Mouse (Mus musculus) macrophage (primary cell): Measurements from ENCODE around the gene Kdm8. TPM values are rescaled to one million over a fixed set of nuclear protein-coding genes. Genes with fewer than 3 reads are reported as not detected.
"Not testable (repeated sequence)": the region's sequence is repeated elsewhere in the genome, so short reads cannot be mapped to it uniquely, and the experiment has no call there.

Source experiments
- H3K27ac ChIP-seq: fragments of 350-480 bp; formaldehyde crosslinking; 2 replicates; pipeline ENCODE4 v1.9.0; 2021
- H3K36me3 ChIP-seq: fragments of 350-480 bp; formaldehyde crosslinking; 2 replicates; pipeline ENCODE4 v1.9.0; 2021; ENCODE audit errors: inconsistent target
- H3K4me3 ChIP-seq: fragments of 350-480 bp; formaldehyde crosslinking; 2 replicates; pipeline ENCODE4 v1.9.0; 2021; ENCODE audit errors: inconsistent target
- H3K79me2 ChIP-seq: fragments of 350-480 bp; formaldehyde crosslinking; 2 replicates; pipeline ENCODE4 v1.9.0; 2021; ENCODE audit errors: inconsistent target
- WGBS: methylation state at CpG from one replicate; pipeline ENCODE4 v1.1.7; 2026; ENCODE audit warnings: inconsistent platforms; ENCODE audit not compliant: missing documents; 5-methylcytosine and 5-hydroxymethylcytosine counted together
- polyA plus RNA-seq: library from polyadenylated mRNA; stranded (reverse); fragments of 250-400 nt; gene quantifications from 3 replicates; pipeline ENCODE4 v1.2.4, GENCODE M21; 2018; ENCODE audit warnings: inconsistent platforms
- total RNA-seq, 78 experiments: library from RNA; depleted of rRNA; stranded (reverse); fragments of 250-400 nt; gene quantifications; 1 replicate in 9 of 78; 2 replicates in 24 of 78; 3 replicates in 43 of 78; 4 replicates in 2 of 78; pipeline ENCODE4 v1.2.4; 2018; ENCODE audit warnings: inconsistent platforms in 56 of 78

Kdm8 gene
- total RNA-seq (2018; cell fraction: chromatin; rRNA removed) = 1 to 10 TPM in 19 of 26 experiments, under 1 TPM in 3, not detected in 4; 0.46 to 5.7 (median 2.9) TPM
- 1 to 10 TPM in 22 of 26 experiments, under 1 TPM in 4; 0.38 to 2.0 (median 1.6) TPM for total RNA-seq (2018; cell fraction: cytosol; rRNA removed)
- 1 to 10 TPM in 18 of 26 experiments, under 1 TPM in 6, not detected in 2; 0.52 to 5.3 (median 1.9) TPM for total RNA-seq (2018; cell fraction: nucleus; rRNA removed)
- polyA plus RNA-seq = 1.1 to 2.6 TPM (median 1.9 TPM) in 3 replicates

DNA sequence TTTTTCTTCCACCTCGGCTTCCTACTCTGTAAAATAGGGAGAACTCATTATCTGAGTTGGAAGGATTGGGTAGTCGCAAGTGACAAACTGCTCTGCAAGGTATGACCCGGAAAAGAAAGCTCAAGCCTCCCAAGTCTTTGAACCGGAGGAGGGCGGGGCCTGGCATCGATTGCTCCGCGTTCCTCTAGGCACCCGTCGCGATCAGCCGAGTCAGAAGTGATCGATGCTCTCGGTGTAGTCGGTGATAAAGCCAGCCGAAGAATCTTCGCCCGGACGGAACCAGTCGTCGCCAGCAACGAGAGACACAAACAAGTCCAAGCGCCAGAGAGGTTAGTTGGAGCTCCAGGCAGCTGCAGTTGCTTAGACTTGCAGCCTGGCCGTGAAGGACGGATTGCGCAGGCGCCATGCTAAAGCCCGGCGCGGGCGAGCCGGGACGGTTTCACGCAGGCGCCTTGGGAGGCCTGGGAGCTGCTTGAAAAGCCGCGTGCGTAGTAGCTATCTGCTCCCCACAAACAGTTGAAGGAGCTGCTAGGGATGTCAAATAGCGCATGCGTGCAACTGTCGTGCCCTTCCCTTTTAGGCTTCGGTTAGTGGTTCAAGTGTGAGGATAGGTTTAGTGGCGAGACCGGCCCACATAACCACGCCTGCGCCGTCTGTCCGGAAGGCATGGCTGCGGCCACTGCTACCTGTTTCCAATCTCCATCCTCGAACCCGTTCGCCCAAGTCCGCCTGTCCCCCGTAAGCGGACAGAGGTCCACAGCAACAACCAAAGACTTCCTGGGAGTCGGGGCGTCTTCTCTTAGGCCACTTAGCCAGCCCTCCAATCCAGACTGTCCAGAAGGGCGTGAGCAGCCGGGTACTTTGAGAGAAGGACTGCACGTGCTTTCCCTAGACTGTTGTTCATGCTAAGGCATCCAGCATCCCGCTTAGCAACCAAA is at the start of gene Kdm8:
Gene Kdm8, plus strand, starts transcription at position 213 of the 938 bp plus-strand sequence.
- H3K36me3 ChIP-seq = no peaks in the 10 kb centered on the region
- peaks cover 6% of the 10 kb centered on the region; the same call in 1 of the 2 replicates for H3K79me2 ChIP-seq
- 2% methylated on average over 58 of the region's 61 CpGs for WGBS

GRCm38 (mm10) chr7:125398116-125398515 is 46.4 kb upstream of the Kdm8 start:
- 84% methylated on average over 8 of the region's 8 CpGs for WGBS
- Histone ChIP-seq H3K27ac (no peak overlapping the region), H3K4me3 (no peak overlapping the region), H3K36me3 (no peaks in the 10 kb centered on the region), H3K79me2 (no peaks in the 10 kb centered on the region)

More for the DNA sequence above, at the start of gene Kdm8:
- Histone ChIP-seq H3K4me3 (peak within 1 kb of the TSS; percentile 81), H3K27ac (peak within 1 kb of the TSS; percentile 90)

DNA sequence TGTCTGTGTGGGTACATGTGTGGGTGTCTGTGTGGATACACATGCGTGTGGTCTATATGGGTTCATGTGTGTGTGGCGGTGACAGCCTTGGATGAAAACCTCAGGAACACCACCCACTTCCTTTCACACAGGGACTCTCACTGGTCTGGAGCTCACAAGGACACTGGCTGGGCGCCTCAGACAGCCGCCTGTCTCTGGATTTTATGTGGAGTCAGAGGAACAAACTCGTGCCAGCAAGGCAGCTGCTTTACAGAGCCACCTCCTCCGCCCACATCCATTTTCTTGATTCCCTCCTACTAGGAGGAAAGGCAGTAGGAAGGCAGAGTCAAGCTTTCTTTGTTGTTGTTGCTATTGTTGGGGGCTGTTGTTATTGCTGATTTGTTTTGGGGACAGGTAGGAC is 45.8 kb upstream of the Kdm8 start:
- H3K36me3 ChIP-seq = no peaks in the 10 kb centered on the region
- WGBS = 74% methylated on average over 6 of the region's 6 CpGs
- H3K4me3 ChIP-seq = no peak overlapping the region
- no peak overlapping the region for H3K27ac ChIP-seq
- H3K79me2 ChIP-seq = no peaks in the 10 kb centered on the region

GRCm38 (mm10) chr7:125407136-125407535 is 37.3 kb upstream of the Kdm8 start:
- H3K36me3 ChIP-seq = no peaks in the 10 kb centered on the region
- WGBS = 86% methylated on average over 6 of the region's 6 CpGs
- no peak overlapping the region for H3K4me3 ChIP-seq
- H3K27ac ChIP-seq = no peak overlapping the region
- H3K79me2 ChIP-seq = no peaks in the 10 kb centered on the region

- Histone ChIP-seq H3K36me3 (no peaks in the 10 kb centered on the region), H3K4me3 (no peak overlapping the region), H3K79me2 (no peaks in the 10 kb centered on the region), H3K27ac (no peak overlapping the region)
- 100% methylated on average over 1 of the region's 1 CpGs for WGBS
Measured at GRCm38 (mm10) chr7:125415087-125415486, 29.4 kb upstream of the Kdm8 start.

- H3K79me2 ChIP-seq = no peaks in the 10 kb centered on the region
- H3K27ac ChIP-seq = no peak overlapping the region
- H3K36me3 ChIP-seq = no peaks in the 10 kb centered on the region
- 94% methylated on average over 3 of the region's 4 CpGs for WGBS
- no peak overlapping the region for H3K4me3 ChIP-seq
Measured at GRCm38 (mm10) chr7:125415776-125416175, 28.7 kb upstream of the Kdm8 start.

- Histone ChIP-seq H3K4me3 (no peak overlapping the region), H3K79me2 (no peaks in the 10 kb centered on the region), H3K27ac (no peak overlapping the region), H3K36me3 (no peaks in the 10 kb centered on the region)
- 37% methylated on average over 5 of the region's 5 CpGs for WGBS
Measured at GRCm38 (mm10) chr7:125416762-125417161, 27.7 kb upstream of the Kdm8 start.

DNA sequence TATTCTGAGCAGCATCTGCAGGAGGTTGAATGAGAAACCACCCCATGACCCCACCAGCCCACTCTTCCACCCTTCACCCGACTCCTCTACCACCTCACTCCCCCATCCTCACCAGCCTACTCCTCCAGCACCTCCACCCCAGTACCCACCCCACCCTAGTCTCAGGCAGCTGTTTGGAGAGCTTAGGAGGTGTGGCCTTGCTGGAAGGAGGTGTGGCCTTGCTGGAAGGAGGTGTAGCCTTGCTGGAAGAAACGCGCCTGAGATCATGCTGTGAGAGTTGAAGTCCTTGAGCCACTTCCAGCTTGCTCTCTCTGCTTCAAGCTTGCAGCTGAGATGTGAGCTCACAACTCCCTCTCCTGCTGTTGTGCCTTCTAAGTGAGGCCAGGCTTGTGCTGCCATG is 26.1 kb upstream of the Kdm8 start:
- Histone ChIP-seq H3K79me2 (no peaks in the 10 kb centered on the region), H3K27ac (no peak overlapping the region), H3K36me3 (no peaks in the 10 kb centered on the region), H3K4me3 (no peak overlapping the region)
- 69% methylated on average over 3 of the region's 3 CpGs for WGBS

- H3K27ac ChIP-seq = no peak overlapping the region
Measured at GRCm38 (mm10) chr7:125420190-125420589, 24.3 kb upstream of the Kdm8 start.

GRCm38 (mm10) chr7:125421911-125422310 is 22.6 kb upstream of the Kdm8 start:
- WGBS = 100% methylated on average over 1 of the region's 2 CpGs
- H3K4me3 ChIP-seq = no peak overlapping the region
- H3K79me2 ChIP-seq = no peaks in the 10 kb centered on the region
- no peaks in the 10 kb centered on the region for H3K36me3 ChIP-seq
- H3K27ac ChIP-seq = no peak overlapping the region

More at GRCm38 (mm10) chr7:125420190-125420589, 24.3 kb upstream of the Kdm8 start:
- no peaks in the 10 kb centered on the region for H3K36me3 ChIP-seq
- 73% methylated on average over 2 of the region's 2 CpGs for WGBS
- H3K4me3 ChIP-seq = no peak overlapping the region
- no peaks in the 10 kb centered on the region for H3K79me2 ChIP-seq

- Histone ChIP-seq H3K27ac (no peak overlapping the region), H3K36me3 (no peaks in the 10 kb centered on the region), H3K4me3 (no peak overlapping the region), H3K79me2 (no peaks in the 10 kb centered on the region)
- WGBS = 29% methylated on average over 3 of the region's 3 CpGs
Measured at GRCm38 (mm10) chr7:125423056-125423455, 21.4 kb upstream of the Kdm8 start.

- Histone ChIP-seq H3K27ac (no peak overlapping the region), H3K4me3 (no peak overlapping the region), H3K79me2 (no peaks in the 10 kb centered on the region), H3K36me3 (no peaks in the 10 kb centered on the region)
- WGBS = 56% methylated on average over 12 of the region's 12 CpGs
Measured at GRCm38 (mm10) chr7:125427492-125428090, 16.9 kb upstream of the Kdm8 start.

- H3K27ac ChIP-seq = no peak overlapping the region
- no peaks in the 10 kb centered on the region for H3K79me2 ChIP-seq
- no peaks in the 10 kb centered on the region for H3K36me3 ChIP-seq
- H3K4me3 ChIP-seq = no peak overlapping the region
- WGBS = 82% methylated on average over 7 of the region's 7 CpGs
Measured at GRCm38 (mm10) chr7:125428381-125428780, 16.1 kb upstream of the Kdm8 start.

- not testable (repeated sequence) for H3K36me3 ChIP-seq, H3K27ac ChIP-seq, H3K4me3 ChIP-seq, H3K79me2 ChIP-seq
- WGBS = 94% methylated on average over 5 of the region's 5 CpGs
Measured at GRCm38 (mm10) chr7:125428816-125429500, 15.5 kb upstream of the Kdm8 start.
